Mouse (Mus musculus): ENCODE data around the gene Chmp3.

Gene Chmp3

GRCm38 (mm10) chr6:71543686-71544499 is at the start of gene Chmp3:
Gene Chmp3, plus strand, starts transcription at chr6:71543797.
- DNase-seq (ENCODE audit: low spot score in 2 of 2): peak; percentile 95

DNA sequence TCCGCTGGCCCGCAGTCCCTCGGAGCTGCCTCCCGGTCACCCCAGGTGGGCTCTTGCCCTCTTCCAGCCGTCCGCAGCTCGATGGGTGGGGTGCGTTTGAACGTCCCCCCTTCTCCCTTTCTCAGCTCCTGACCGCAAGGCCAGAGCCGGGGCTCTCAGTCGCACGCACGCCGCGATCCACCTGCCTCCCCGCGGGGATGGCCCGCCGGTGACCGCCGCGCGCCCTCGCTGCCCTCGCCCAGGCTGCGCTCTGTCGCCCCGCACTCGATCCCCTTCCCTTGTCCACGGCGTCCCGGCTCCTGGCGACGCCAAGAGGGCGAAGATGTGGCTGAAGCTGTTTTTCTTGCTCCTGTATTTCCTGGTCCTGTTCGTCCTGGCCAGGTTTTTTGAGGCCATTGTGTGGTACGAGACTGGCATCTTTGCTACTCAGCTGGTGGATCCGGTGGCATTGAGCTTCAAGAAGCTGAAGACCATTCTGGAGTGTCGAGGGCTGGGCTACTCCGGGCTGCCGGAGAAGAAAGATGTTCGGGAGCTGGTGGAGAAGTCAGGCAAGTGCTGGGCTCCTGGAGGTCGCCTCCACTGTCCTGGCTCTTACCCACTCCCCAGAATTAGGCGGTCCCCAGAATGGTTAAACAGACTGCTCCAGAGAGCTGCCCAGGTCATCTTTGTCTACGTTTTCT is 49.1 kb upstream of the Chmp3 start:
- peak; percentile 46 to 66 for DNase-seq (ENCODE audit: low spot score in 2 of 2)

DNA sequence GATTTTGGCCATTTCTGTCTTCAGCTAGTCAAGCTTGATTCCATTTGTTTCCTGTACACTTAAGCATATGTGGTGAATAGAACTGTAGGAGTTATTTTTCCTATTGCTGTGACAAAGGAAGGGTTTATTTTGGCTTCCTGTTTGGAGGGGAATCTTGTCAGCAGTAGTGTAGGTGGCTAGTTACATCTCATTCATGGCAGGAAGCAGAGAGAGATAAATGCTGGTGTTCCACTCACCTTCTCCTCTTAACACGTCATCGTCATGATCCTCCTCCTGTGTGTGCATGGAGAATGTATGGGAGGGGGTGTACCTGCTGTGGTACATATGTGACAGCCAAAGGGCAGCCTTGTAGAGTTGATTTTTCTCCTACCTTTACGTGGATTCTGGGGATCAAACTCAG is 43.0 kb upstream of the Chmp3 start:
- no peak for DNase-seq (ENCODE audit: low spot score in 2 of 2)

- no peak for DNase-seq (ENCODE audit: low spot score in 2 of 2)
Measured at GRCm38 (mm10) chr6:71503001-71503400, 40.6 kb upstream of the Chmp3 start.

DNA sequence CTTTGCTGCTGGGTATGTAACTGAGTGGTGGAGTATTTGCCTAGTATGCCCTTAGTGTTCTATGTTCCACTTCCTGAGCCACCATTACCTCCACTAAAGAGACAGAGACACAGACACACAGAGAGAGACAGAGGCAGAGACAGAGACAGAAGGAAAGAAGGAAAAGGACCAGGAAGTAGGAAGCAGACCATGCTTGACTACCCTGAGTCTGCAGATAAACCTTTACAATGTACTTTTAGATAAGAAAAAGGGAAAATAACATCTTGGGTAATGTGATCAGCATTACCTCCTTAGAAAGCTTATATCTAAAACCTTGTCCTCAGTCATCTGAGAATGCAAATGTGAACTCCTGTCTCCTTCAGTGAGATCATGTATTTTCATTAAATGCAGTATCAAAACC is 39.9 kb upstream of the Chmp3 start:
- DNase-seq (ENCODE audit: low spot score in 2 of 2): no peak

GRCm38 (mm10) chr6:71504091-71504490 is 39.5 kb upstream of the Chmp3 start:
- DNase-seq (ENCODE audit: low spot score in 2 of 2): no peak

DNA sequence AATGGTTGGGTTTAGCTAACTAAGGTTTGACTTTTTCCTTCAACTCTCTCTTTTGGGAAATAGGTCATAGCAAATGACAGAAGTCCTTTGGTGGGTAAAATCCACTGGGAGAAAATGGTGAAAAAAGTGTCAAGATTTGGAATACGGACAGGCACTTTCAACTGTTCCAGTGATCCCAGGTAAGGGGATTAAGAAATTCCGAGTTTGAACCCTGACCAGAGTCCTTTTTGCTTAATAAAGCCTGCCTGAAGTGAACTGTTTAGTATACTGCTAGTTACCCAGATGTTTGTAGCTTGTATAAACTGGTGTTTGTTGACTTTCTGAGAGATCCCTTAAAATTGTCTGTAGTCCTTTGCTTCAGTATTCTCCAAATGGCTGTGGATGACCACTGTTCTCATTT is 37.9 kb upstream of the Chmp3 start:
- DNase-seq (ENCODE audit: low spot score in 2 of 2): no peak

GRCm38 (mm10) chr6:71519476-71519875 is 24.1 kb upstream of the Chmp3 start:
- no peak for DNase-seq (ENCODE audit: low spot score in 2 of 2)

DNA sequence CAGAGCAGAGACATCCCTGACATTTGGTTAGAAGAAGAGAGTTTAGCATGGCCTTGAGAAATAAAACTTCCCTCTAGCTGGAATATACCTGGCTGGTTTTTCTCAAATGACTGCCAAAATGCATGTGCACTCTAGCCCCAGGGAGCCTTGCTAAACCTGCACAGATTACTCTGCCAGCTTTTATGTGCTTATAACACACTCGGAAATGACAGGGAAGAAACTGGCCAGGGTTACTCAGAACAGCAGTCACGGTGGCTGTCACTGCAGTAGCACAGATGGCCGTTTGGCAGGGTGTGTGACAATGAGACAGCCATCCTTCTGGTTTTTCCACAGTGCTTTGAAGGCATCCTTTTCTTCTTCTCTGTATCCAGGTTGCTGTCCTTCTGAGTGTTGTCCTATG is 18.0 kb upstream of the Chmp3 start:
- DNase-seq (ENCODE audit: low spot score in 2 of 2): no peak

- DNase-seq (ENCODE audit: low spot score in 2 of 2): no peak
Measured at GRCm38 (mm10) chr6:71527056-71527455, 16.5 kb upstream of the Chmp3 start.

- no peak for DNase-seq (ENCODE audit: low spot score in 2 of 2)
Measured at GRCm38 (mm10) chr6:71527826-71528225, 15.8 kb upstream of the Chmp3 start.

DNA sequence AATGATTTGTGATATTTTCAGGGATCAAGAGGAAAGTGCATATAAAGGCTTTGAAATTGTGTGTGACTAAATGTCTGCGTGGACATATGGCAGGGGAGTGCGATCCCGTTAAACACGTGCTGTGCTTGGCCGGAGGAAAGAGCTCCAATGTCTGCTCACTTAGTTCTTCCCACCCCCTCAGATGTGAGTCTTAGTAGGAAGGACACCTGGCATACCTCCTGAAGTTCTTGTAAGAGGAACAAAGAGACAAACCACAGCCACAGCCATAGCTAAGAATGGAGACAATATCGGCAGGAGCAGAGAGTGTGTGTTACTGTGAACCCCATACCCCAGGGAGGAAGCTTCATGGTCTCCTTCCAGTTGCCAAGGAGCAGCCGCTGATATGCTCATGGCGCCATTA is 13.4 kb upstream of the Chmp3 start:
- DNase-seq (ENCODE audit: low spot score in 2 of 2): no peak

- no peak for DNase-seq (ENCODE audit: low spot score in 2 of 2)
Measured at GRCm38 (mm10) chr6:71537286-71537685, 6.3 kb upstream of the Chmp3 start.

DNA sequence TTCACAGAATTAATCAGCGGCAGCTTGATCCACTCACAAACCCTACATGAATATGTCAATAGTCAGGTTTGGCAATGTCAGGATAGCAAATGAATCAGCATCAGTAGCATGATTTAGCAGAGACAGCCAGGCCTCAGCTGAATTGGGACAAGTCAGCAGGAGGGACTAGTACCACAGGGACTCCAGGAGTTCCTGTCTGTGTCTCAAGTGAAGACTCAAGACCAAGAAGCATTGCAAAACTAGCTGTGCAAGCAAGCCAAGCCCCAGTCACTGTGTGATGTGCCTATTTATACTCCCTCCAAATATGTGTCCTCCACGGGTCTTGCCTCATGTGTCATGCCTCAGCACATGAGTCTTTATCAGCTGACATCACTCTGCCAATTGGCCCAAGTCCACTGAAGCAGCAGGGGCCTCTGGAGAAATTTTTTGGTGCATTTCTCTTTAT is 11.9 kb downstream of the Chmp3 start:
- no peak for DNase-seq (ENCODE audit: low spot score in 2 of 2)

DNA sequence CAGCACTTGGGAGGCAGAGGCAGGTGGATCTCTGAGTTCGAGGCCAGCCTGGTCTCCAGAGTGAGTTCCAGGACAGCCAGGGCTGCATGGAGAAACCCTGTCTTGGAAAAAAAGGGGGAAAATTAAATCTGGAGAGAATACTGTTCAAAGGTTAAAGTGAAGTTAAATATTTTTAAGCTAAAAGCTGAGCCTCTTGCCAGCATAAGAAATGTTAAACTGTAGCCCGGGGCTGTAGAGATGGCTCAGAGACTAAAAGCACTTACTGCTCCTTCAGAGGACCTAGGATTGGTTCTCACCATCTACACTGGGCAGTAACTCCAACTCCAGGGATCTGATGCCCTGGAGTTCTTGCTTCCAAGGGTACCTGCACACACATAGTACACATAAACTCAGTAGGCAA is 13.2 kb downstream of the Chmp3 start:
- DNase-seq (ENCODE audit: low spot score in 2 of 2): no peak

- no peak for DNase-seq (ENCODE audit: low spot score in 2 of 2)
Measured at GRCm38 (mm10) chr6:71568616-71569015, 25.0 kb downstream of the Chmp3 start.

GRCm38 (mm10) chr6:71569025-71569424 is 25.4 kb downstream of the Chmp3 start:
- no peak for DNase-seq (ENCODE audit: low spot score in 2 of 2)

GRCm38 (mm10) chr6:71575359-71575758 is 31.8 kb downstream of the Chmp3 start:
- no peak for DNase-seq (ENCODE audit: low spot score in 2 of 2)

DNA sequence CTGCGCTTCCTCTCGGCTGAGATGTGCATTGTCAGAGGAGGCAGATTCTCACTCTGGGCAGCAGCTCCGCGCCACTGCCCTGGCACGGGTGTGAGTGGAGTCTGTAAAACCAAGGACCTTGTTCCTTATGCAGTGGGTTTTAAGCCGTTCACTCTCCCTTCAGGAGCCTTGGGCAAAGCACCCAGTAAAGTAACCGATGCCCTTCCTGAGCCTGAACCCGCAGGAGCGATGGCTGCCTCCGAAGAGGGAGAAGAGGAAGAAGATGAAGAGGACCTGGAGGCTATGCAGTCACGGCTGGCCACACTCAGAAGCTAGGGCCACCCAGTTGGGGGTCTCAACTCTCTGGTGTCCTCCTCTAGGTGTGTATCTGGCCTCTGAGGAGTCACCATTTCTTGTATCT is 35.9 kb downstream of the Chmp3 start:
- no peak for DNase-seq (ENCODE audit: low spot score in 2 of 2)

DNA sequence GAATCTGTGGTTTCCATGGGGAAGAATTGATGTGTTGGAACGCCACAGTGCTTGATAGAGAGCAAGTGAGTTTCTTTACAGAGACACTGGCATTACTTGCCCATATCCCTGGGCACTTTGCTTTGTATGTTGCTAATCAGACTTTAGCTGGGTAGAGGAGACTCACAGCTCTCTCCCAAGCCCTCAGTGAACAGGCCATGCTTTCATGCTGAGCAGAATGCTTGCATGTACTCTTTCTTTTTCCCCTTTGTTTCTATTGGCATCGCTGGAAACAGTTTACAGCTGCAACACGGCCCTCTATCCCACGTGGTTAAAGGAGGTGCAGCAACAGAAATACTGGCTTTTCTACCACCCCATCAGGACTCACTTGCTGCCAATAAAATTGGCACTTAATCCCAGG is 39.6 kb downstream of the Chmp3 start:
- DNase-seq (ENCODE audit: low spot score in 2 of 2): no peak

GRCm38 (mm10) chr6:71589401-71589800 is 45.8 kb downstream of the Chmp3 start:
- no peak for DNase-seq (ENCODE audit: low spot score in 2 of 2)

- no peak for DNase-seq (ENCODE audit: low spot score in 2 of 2)
Measured at GRCm38 (mm10) chr6:71590154-71590553, 46.6 kb downstream of the Chmp3 start.

- DNase-seq (ENCODE audit: low spot score in 2 of 2): no peak
Measured at GRCm38 (mm10) chr6:71607756-71608155, 64.2 kb downstream of the Chmp3 start.
